Mouse (Mus musculus): Measurements from ENCODE around the gene Cyp39a1. TPM values are rescaled to one million over a fixed set of nuclear protein-coding genes. Genes with fewer than 3 reads are reported as not detected.

Cyp39a1 gene
- polyA plus RNA-seq, 1 experiment from 2014 or later: 21.8 TPM

Other genes with a start within 250 kb of the Cyp39a1 start
- gene Mep1a, start 164.6 kb upstream of the Cyp39a1 start, polyA plus RNA-seq (2015; fragmentation: Nextera tagmentation; extraction: Ambion mirVana): 0.11 TPM in 1 of 2 replicates, not detected in the other
- gene Ankrd66, start 123.8 kb upstream of the Cyp39a1 start, polyA plus RNA-seq (2015; fragmentation: Nextera tagmentation; extraction: Ambion mirVana): 0.19 and 0.47 TPM in 2 replicates
- 8.0 and 9.0 TPM in 2 replicates for gene Pla2g7, start 99.3 kb upstream of the Cyp39a1 start, polyA plus RNA-seq (2015; fragmentation: Nextera tagmentation; extraction: Ambion mirVana)
- 0.34 and 0.52 TPM in 2 replicates for gene Tdrd6, start 37.1 kb upstream of the Cyp39a1 start, polyA plus RNA-seq (2015; fragmentation: Nextera tagmentation; extraction: Ambion mirVana)
- 117 and 123 TPM in 2 replicates for gene Slc25a27, start 211 bp upstream of the Cyp39a1 start, polyA plus RNA-seq (2015; fragmentation: Nextera tagmentation; extraction: Ambion mirVana)
- 30.1 and 31.0 TPM in 2 replicates for gene Rcan2, start 133.9 kb downstream of the Cyp39a1 start, polyA plus RNA-seq (2015; fragmentation: Nextera tagmentation; extraction: Ambion mirVana)